Mouse (Mus musculus) bone marrow macrophage, adult 2 months (primary cell): ENCODE data around the gene Nudt1. TPM values are rescaled to one million over a fixed set of nuclear protein-coding genes. Genes with fewer than 3 reads are reported as not detected.

Source experiments
- H3K27ac ChIP-seq: 2 replicates; pipeline ENCODE4 v1.5.1; 2012; ENCODE audit warnings: low read depth, low read length; ENCODE audit not compliant: insufficient read depth
- H3K4me1 ChIP-seq: 2 replicates; pipeline ENCODE4 v1.6.1; 2012; ENCODE audit warnings: low read length; ENCODE audit not compliant: control insufficient read depth, insufficient read depth
- H3K4me3 ChIP-seq: 2 replicates; pipeline ENCODE4 v1.5.1; 2012; ENCODE audit warnings: mild to moderate bottlenecking, low read length, moderate library complexity; ENCODE audit not compliant: insufficient read depth
- CTCF ChIP-seq: IDR thresholded peaks from 2 replicates; pipeline ENCODE4 v1.5.1; 2012; ENCODE audit warnings: low read depth, mild to moderate bottlenecking, low read length, moderate library complexity
- POLR2A ChIP-seq: IDR thresholded peaks from 2 replicates; pipeline ENCODE4 v1.6.1; 2012; ENCODE audit warnings: mild to moderate bottlenecking, low read depth, low read length, borderline replicate concordance
- polyA plus RNA-seq: library from polyadenylated mRNA; stranded (reverse); fragments of >200 nt; gene quantifications from 2 replicates; pipeline ENCODE4 v1.2.4, GENCODE M21; 2012; ENCODE audit not compliant: missing spikeins, insufficient read depth, insufficient read length

The Nudt1 gene
- polyA plus RNA-seq: 11.8 and 12.9 TPM in 2 replicates

- Histone ChIP-seq H3K4me1 (peaks cover 5% of the 10 kb centered on the region), H3K27ac (peak within 1 kb of the TSS; percentile 87), H3K4me3 (peak within 1 kb of the TSS; percentile 98)
- TF ChIP-seq POLR2A (no peak; the same call in 1 of the 2 replicates), CTCF (no peak)
Measured at GRCm38 (mm10) chr5:140321042-140321755, at the start of gene Nudt1, which contains the start of gene Mad1l1. Gene Nudt1 (plus strand): TSS chr5:140321656. Gene Mad1l1 (minus strand): TSS chr5:140321552.

DNA sequence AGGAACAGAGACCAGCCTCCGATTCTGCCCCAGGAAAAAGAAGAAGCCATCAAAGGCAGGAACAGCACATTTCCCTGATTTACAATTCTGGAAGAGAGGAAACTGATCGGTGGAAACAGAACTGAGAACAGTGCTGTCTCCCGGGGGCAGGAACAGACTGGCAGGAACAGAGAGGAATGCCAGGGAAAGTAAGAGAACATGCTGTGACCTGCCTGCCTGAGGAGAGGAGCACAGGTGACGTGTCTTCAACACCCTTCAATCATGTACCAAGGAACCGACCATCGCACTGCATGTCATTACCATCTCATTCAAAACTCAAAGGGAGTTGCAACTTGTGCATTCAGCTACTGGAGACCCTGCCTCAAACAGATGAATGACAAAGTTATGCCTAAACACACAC is 44.7 kb upstream of the Nudt1 start:
- Histone ChIP-seq H3K4me1 (peaks cover 24% of the 10 kb centered on the region), H3K27ac (no peak overlapping the region), H3K4me3 (no peak overlapping the region)
- no peak for TF ChIP-seq CTCF
- TF ChIP-seq POLR2A: no peak

DNA sequence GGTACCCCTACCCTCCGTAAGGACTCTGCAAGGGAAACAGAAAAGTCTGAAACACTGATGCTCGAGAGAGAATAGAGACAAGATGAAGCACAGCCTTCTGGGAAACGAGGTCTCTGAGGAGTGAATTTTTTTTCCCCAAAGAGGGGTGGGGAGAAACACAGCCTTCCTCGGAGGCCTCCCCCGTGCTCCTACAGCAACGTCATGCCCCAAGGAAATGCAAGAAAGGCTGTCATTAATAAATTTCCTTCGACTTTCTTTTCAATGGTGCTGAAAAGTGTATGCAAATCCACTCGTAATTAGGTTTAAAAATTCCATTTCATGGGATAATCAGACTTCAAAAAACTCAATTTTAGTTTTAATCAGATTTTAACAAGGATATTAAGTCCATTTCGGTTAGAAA is 41.3 kb upstream of the Nudt1 start:
- H3K4me1 ChIP-seq: no peaks in the 10 kb centered on the region
- TF ChIP-seq POLR2A: no peak
- no peak for TF ChIP-seq CTCF

DNA sequence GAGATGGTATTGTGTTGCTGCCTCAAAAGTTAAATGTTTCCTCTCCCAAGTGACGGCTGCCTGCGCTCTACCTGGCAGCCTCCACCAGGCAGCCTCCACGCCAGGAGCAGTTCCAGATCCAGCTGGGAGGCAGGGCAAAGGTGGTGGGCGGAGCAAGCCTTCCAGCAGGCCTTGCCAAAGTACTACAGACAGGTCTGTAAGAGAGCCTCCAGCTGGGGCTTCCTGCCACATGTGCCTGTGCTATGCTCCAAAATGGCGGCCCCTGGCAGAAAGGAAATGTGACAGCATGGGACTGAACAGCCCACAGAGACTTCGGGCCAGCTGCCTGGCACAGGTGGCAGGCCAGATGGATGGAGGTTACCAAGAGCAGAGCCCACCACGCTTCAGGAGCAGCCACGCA is 39.1 kb upstream of the Nudt1 start:
- Histone ChIP-seq H3K4me1 (no peaks in the 10 kb centered on the region), H3K4me3 (no peak overlapping the region), H3K27ac (no peak overlapping the region)
- TF ChIP-seq CTCF (no peak), POLR2A (no peak)

More for the DNA sequence above, 41.3 kb upstream of the Nudt1 start:
- Histone ChIP-seq H3K27ac (no peak overlapping the region), H3K4me3 (no peak overlapping the region)

DNA sequence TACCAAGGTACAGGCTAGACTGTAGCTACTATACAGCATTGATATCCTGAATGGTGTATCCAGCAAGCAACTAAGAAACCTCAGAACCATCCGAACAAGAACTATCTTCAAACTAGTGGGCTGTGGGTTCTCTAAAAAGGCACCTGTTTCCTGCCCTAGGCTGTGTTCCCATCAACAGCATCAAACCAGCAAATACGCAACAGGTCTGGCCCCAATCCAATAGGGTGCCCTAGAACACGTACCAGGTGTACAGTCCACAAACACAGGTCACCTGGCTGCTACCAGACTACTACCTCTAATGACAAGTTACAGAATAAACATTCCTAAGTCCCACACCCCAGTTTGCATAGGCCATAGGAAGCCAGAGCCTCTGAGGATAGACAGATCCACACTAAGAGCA is 38.6 kb upstream of the Nudt1 start:
- H3K4me1 ChIP-seq: no peaks in the 10 kb centered on the region
- no peak overlapping the region for H3K27ac ChIP-seq
- no peak for TF ChIP-seq CTCF
- no peak for TF ChIP-seq POLR2A
- H3K4me3 ChIP-seq: no peak overlapping the region

GRCm38 (mm10) chr5:140284011-140284410 is 37.4 kb upstream of the Nudt1 start:
- no peak for TF ChIP-seq POLR2A
- TF ChIP-seq CTCF: no peak
- no peaks in the 10 kb centered on the region for H3K4me1 ChIP-seq
- H3K4me3 ChIP-seq: no peak overlapping the region
- H3K27ac ChIP-seq: no peak overlapping the region

- TF ChIP-seq POLR2A (no peak), CTCF (no peak)
- no peak overlapping the region for H3K27ac ChIP-seq
- H3K4me3 ChIP-seq: no peak overlapping the region
- no peaks in the 10 kb centered on the region for H3K4me1 ChIP-seq
Measured at GRCm38 (mm10) chr5:140284761-140285160, 36.7 kb upstream of the Nudt1 start.

DNA sequence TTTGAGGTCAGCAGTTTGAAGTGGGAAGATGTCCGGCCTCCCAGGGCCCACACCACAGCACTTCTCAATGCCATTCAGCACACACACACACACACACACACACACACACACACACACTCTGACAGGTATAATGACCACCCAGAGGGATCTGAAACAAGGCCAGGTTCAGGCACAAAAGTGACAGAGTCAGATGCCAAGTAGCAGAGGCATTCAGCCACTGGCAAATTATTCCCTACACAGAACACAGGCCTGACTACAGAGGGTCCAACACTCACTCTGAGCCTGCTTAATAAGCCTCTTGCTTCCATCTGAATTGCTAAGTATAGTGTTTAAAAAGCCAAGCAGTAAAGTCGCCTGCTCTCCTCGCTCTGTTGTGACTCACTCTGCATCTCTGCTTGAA is 33.2 kb upstream of the Nudt1 start:
- Histone ChIP-seq H3K27ac (no peak overlapping the region), H3K4me3 (no peak overlapping the region), H3K4me1 (no peaks in the 10 kb centered on the region)
- TF ChIP-seq POLR2A (no peak), CTCF (no peak)

- no peak overlapping the region for H3K4me3 ChIP-seq
- TF ChIP-seq CTCF: no peak
- TF ChIP-seq POLR2A: no peak
- H3K4me1 ChIP-seq: no peaks in the 10 kb centered on the region
- no peak overlapping the region for H3K27ac ChIP-seq
Measured at GRCm38 (mm10) chr5:140289161-140289560, 32.3 kb upstream of the Nudt1 start.

DNA sequence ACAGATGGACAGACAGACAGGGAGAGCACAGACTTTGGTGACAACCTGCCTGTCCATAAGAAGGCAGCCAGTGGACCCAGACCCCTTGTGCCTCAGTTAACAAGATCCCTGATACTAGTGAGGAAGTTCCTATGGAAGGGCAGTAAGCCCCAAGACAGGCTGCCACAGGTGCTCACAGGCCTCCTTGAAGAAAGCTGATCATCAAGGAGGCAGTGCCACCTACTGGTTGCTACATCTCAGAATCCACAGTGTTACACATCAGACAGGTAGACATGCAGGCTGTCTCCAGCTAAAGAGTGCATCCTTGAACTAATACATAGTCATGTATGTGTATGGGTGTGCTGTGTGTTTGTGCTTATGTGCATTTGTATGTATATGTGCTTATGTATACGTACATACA is 29.3 kb upstream of the Nudt1 start:
- H3K27ac ChIP-seq: no peak overlapping the region
- no peak overlapping the region for H3K4me3 ChIP-seq
- TF ChIP-seq CTCF (peak; percentile 62), POLR2A (no peak)
- H3K4me1 ChIP-seq: no peaks in the 10 kb centered on the region

DNA sequence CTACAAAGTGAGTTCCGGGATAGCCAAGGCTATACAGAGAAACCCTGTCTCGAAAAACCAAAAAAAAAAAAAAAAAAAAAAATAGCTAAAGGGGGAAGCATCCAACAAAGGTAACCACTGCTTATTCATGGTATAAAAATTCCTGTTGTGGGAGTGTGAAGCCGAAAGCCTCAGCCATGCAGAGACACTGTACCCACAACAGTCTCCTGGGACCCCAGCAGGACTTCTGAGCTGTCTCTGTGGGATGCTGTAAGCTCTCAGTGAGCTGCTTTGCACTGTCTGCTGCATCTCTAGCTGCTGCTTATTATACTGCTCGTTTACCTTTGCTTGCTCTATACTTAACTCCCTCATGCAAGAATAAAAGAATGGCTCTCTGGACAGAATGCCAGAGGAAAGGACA is 23.2 kb upstream of the Nudt1 start:
- TF ChIP-seq POLR2A (no peak), CTCF (no peak)
- no peak overlapping the region for H3K27ac ChIP-seq
- no peak overlapping the region for H3K4me3 ChIP-seq
- H3K4me1 ChIP-seq: no peaks in the 10 kb centered on the region
